Mouse (Mus musculus): ENCODE data around the gene Znrf3.

DNA sequence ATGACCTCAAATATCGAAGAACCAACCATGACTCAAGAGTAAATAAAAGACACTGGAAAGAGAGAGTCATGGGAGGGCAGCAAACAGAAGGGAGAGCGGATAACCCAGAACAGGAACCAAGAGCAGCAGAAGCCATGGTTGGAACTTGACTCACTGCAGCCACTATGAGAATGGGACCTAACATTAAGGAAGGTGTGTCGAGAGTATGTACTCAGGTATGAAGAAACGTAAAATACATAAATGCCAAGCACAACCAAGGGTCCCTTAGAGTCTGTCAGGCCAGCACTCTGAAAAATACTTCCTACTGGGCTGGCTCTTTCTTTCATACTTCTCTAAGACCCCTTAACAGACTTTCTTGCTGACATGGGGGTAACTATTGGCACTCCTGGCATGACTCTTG, 100.9 kb downstream of the Znrf3 start:
- TF ChIP-seq POLR2A (IDR thresholded peaks at IDR 0.05; ENCODE audit: borderline replicate concordance, low read depth, low read length) (no peak), CTCF (IDR thresholded peaks at IDR 0.05; ENCODE audit: low read depth, low read length) (no peak)
